Mouse (Mus musculus) kidney, embryonic 14.5 days (tissue): ENCODE results near the gene Slc34a3. TPM values are rescaled to one million over a fixed set of nuclear protein-coding genes. Genes with fewer than 3 reads are reported as not detected.

ENCODE experiments used
- ATAC-seq: fragments of 200-750 bp; cut with Nextera tagmentation; 2 replicates; pipeline ENCODE4 v1.8.0; 2017; ENCODE audit warnings: moderate number of reproducible peaks, mild to moderate bottlenecking, moderate TSS enrichment, moderate library complexity; ENCODE audit not compliant: low FRiP score, low TSS enrichment
- H3K27ac ChIP-seq: fragments of 300-500 bp; sonication (generic); 2 replicates; pipeline ENCODE4 v1.5.1; 2014; ENCODE audit warnings: low read depth, mild to moderate bottlenecking, low read length, moderate library complexity, mixed read lengths
- H3K27me3 ChIP-seq: fragments of 300-500 bp; sonication (generic); 2 replicates; pipeline ENCODE4 v1.6.1; 2014; ENCODE audit warnings: mild to moderate bottlenecking, low read length; ENCODE audit not compliant: control insufficient read depth, insufficient read depth
- H3K36me3 ChIP-seq: fragments of 300-500 bp; sonication (generic); 2 replicates; pipeline ENCODE4 v1.6.1; 2014; ENCODE audit warnings: low read length, mixed read lengths; ENCODE audit not compliant: control insufficient read depth, insufficient read depth
- H3K4me1 ChIP-seq: fragments of 300-500 bp; sonication (generic); 2 replicates; pipeline ENCODE4 v1.6.1; 2014; ENCODE audit warnings: low read length, mixed read lengths; ENCODE audit not compliant: control insufficient read depth, insufficient read depth
- H3K4me2 ChIP-seq: fragments of 300-500 bp; sonication (generic); replicated peaks from 2 replicates; pipeline ENCODE4 v1.6.1; 2014; ENCODE audit warnings: low read depth, mild to moderate bottlenecking, low read length
- H3K4me3 ChIP-seq: fragments of 300-500 bp; sonication (generic); 2 replicates; pipeline ENCODE4 v1.5.1; 2014; ENCODE audit warnings: mild to moderate bottlenecking, low read length
- H3K9ac ChIP-seq: fragments of 300-500 bp; sonication (generic); 2 replicates; pipeline ENCODE4 v1.6.1; 2014; ENCODE audit warnings: low read depth, mild to moderate bottlenecking, low read length, moderate library complexity
- H3K9me3 ChIP-seq: fragments of 300-500 bp; sonication (generic); 2 replicates; pipeline ENCODE4 v1.6.1; 2016; ENCODE audit warnings: low read length; ENCODE audit not compliant: control insufficient read depth
- WGBS: fragments of 180-500 bp; shearing (Covaris S2); extraction: QIAGEN DNeasy Blood & Tissue Kit; methylation state at CpG from one replicate; pipeline ENCODE4 v1.1.7; 2014; 5-methylcytosine and 5-hydroxymethylcytosine counted together
- polyA plus RNA-seq: library from polyadenylated mRNA; unstranded; fragments of >200 nt; fragmentation: Nextera tagmentation; extraction: Ambion mirVana; gene quantifications from 2 replicates; pipeline ENCODE4 v1.2.1, GENCODE M21; 2014

Slc34a3 gene
- polyA plus RNA-seq, 1 experiment from 2014 or later: 0.34 TPM

- Histone ChIP-seq H3K4me2 (peak within 1 kb of the TSS; percentile 90), H3K4me3 (peak within 1 kb of the TSS; percentile 92), H3K4me1 (peaks cover 15% of the 10 kb centered on the region), H3K9me3 (no peaks in the 10 kb centered on the region), H3K27ac (peak within 1 kb of the TSS; percentile 87), H3K36me3 (peaks cover 23% of the 10 kb centered on the region), H3K27me3 (no peaks in the 10 kb centered on the region), H3K9ac (peak within 1 kb of the TSS; percentile 92)
- WGBS: under 1% methylated on average over 44 of the region's 44 CpGs
- peak; percentile 96 for ATAC-seq
Observed at GRCm38 (mm10) chr2:25211121-25211670, 23.0 kb downstream of the Slc34a3 start, which contains the start of gene Nelfb. TSS of gene Nelfb (minus strand) at chr2:25211489.

- Histone ChIP-seq H3K27ac (peak overlapping the region; percentile 87), H3K9ac (peak overlapping the region; percentile 92), H3K36me3 (peaks cover 28% of the 10 kb centered on the region), H3K4me3 (peak overlapping the region; percentile 92), H3K27me3 (no peaks in the 10 kb centered on the region), H3K4me2 (peak overlapping the region; percentile 90), H3K4me1 (peaks cover 15% of the 10 kb centered on the region), H3K9me3 (no peaks in the 10 kb centered on the region)
- no peak for ATAC-seq
- WGBS: under 1% methylated on average over 24 of the region's 24 CpGs
Observed at GRCm38 (mm10) chr2:25210686-25211085, 23.5 kb downstream of the Slc34a3 start.

- WGBS: 83% methylated on average over 1 of the region's 1 CpGs
- H3K4me2 ChIP-seq: no peak overlapping the region
- peaks cover 15% of the 10 kb centered on the region for H3K4me1 ChIP-seq
- ATAC-seq: no peak
- peaks cover 59% of the 10 kb centered on the region for H3K36me3 ChIP-seq
- H3K9ac ChIP-seq: no peak overlapping the region
- no peak overlapping the region for H3K4me3 ChIP-seq
- H3K27me3 ChIP-seq: no peaks in the 10 kb centered on the region
- H3K9me3 ChIP-seq: no peaks in the 10 kb centered on the region
- no peak overlapping the region for H3K27ac ChIP-seq
Observed at GRCm38 (mm10) chr2:25207593-25207992, 26.6 kb downstream of the Slc34a3 start.

- Histone ChIP-seq H3K9ac (no peak overlapping the region), H3K36me3 (peaks cover 93% of the 10 kb centered on the region), H3K4me1 (no peaks in the 10 kb centered on the region), H3K27ac (no peak overlapping the region), H3K4me3 (no peak overlapping the region), H3K9me3 (no peaks in the 10 kb centered on the region), H3K4me2 (no peak overlapping the region), H3K27me3 (no peaks in the 10 kb centered on the region)
- ATAC-seq: no peak; the same call in 1 of the 2 replicates
- WGBS: 68% methylated on average over 4 of the region's 4 CpGs
Observed at GRCm38 (mm10) chr2:25203631-25204214, 30.4 kb downstream of the Slc34a3 start.

GRCm38 (mm10) chr2:25200631-25201030 lies 33.5 kb downstream of the Slc34a3 start:
- no peak overlapping the region for H3K27ac ChIP-seq
- no peak overlapping the region for H3K9ac ChIP-seq
- H3K36me3 ChIP-seq: peaks cover 73% of the 10 kb centered on the region
- H3K4me3 ChIP-seq: no peak overlapping the region
- H3K4me2 ChIP-seq: no peak overlapping the region
- H3K27me3 ChIP-seq: no peaks in the 10 kb centered on the region
- WGBS: 89% methylated on average over 2 of the region's 2 CpGs
- H3K9me3 ChIP-seq: no peaks in the 10 kb centered on the region
- ATAC-seq: no peak
- H3K4me1 ChIP-seq: no peaks in the 10 kb centered on the region

- no peak overlapping the region for H3K4me2 ChIP-seq
- H3K4me1 ChIP-seq: peaks cover 4% of the 10 kb centered on the region; the same call in 1 of the 2 replicates
- no peak overlapping the region for H3K4me3 ChIP-seq
- peaks cover 46% of the 10 kb centered on the region for H3K36me3 ChIP-seq
- H3K9ac ChIP-seq: no peak overlapping the region
- H3K27me3 ChIP-seq: no peaks in the 10 kb centered on the region
- H3K9me3 ChIP-seq: no peaks in the 10 kb centered on the region
- H3K27ac ChIP-seq: no peak overlapping the region
- no peak for ATAC-seq
Observed at GRCm38 (mm10) chr2:25197946-25198345, 36.2 kb downstream of the Slc34a3 start.

- 26% methylated on average over 2 of the region's 2 CpGs for WGBS
- peak overlapping the region; percentile 83 for H3K27ac ChIP-seq
- H3K9ac ChIP-seq: no peak overlapping the region
Observed at GRCm38 (mm10) chr2:25197191-25197590, 37.0 kb downstream of the Slc34a3 start.

GRCm38 (mm10) chr2:25196172-25196954 lies 37.8 kb downstream of the Slc34a3 start, which contains the start of gene Tor4a:
TSS of gene Tor4a (minus strand) at chr2:25196886.
- Histone ChIP-seq H3K4me3 (peak within 1 kb of the TSS; percentile 31), H3K36me3 (peaks cover 30% of the 10 kb centered on the region), H3K4me2 (peak within 1 kb of the TSS; percentile 56), H3K4me1 (peaks cover 4% of the 10 kb centered on the region; the same call in 1 of the 2 replicates), H3K27ac (peak within 1 kb of the TSS; percentile 83), H3K9ac (peak within 1 kb of the TSS; percentile 44; the same call in 1 of the 2 replicates), H3K27me3 (no peaks in the 10 kb centered on the region), H3K9me3 (no peaks in the 10 kb centered on the region)
- ATAC-seq: peak; percentile 69
- WGBS: 12% methylated on average over 8 of the region's 8 CpGs

More at GRCm38 (mm10) chr2:25197191-25197590, 37.0 kb downstream of the Slc34a3 start:
- Histone ChIP-seq H3K9me3 (no peaks in the 10 kb centered on the region), H3K4me1 (peaks cover 4% of the 10 kb centered on the region; the same call in 1 of the 2 replicates), H3K4me3 (no peak overlapping the region), H3K27me3 (no peaks in the 10 kb centered on the region), H3K36me3 (peaks cover 39% of the 10 kb centered on the region), H3K4me2 (peak overlapping the region; percentile 56)
- ATAC-seq: no peak
